In genomic region chr13:15542053-15542452, GRCm38 (mm10) we compare ENCODE assay signal across 10 mouse cellular contexts.
DNase-seq lines count a peak whose midpoint lies in the region; ATAC-seq lines count a peak whose summit lies in the region.
"Had no signal": no experiment of that assay in that cellular context is flagged by ENCODE, and none has a peak within 500 bp of the region (broad histone marks: within the 10 kb centered on the region; RNA-seq: fewer than 3 reads in every experiment).

No protein-coding gene starts in this region.

- intact Hi-C loops in heart, postnatal 25 days (cut with DNase I), result no loop called here

- whole genome bisulfite sequencing in forebrain, embryonic 14.5 days, result 2% methylated on average over 5 of the region's 5 CpGs
- 7% methylated on average over 5 of the region's 5 CpGs for WGBS in midbrain, embryonic 13.5 days

- H3K27me3 ChIP-seq in forebrain, embryonic 14.5 days (replicated peaks; ENCODE audit: control insufficient read depth, insufficient read depth, low read length), result no peaks in the 10 kb centered on the region
- H3K27me3 ChIP-seq in midbrain, embryonic 13.5 days, result no peaks in the 10 kb centered on the region

- no peaks in the 10 kb centered on the region for H3K36me3 ChIP-seq in forebrain, embryonic 14.5 days (ENCODE audit: control insufficient read depth, insufficient read depth, low read length)
- H3K36me3 ChIP-seq in midbrain, embryonic 13.5 days, result no peaks in the 10 kb centered on the region

- no peaks in the 10 kb centered on the region for H3K9me3 ChIP-seq in forebrain, embryonic 14.5 days (replicated peaks; ENCODE audit: control insufficient read depth, low read length)
- no peaks in the 10 kb centered on the region for H3K9me3 ChIP-seq in midbrain, embryonic 13.5 days

- H3K27ac ChIP-seq in forebrain, embryonic 14.5 days (ENCODE audit: low read depth, low read length), result peak overlapping the region; percentile 83
- peak overlapping the region; percentile 76 for H3K27ac ChIP-seq in midbrain, embryonic 13.5 days

- no peak overlapping the region for H3K4me3 ChIP-seq in forebrain, embryonic 14.5 days (ENCODE audit: low read depth, low read length)
- no peak overlapping the region for H3K4me3 ChIP-seq in midbrain, embryonic 13.5 days (replicated peaks)

- peak overlapping the region; percentile 9; the same call in 1 of the 2 replicates for H3K9ac ChIP-seq in forebrain, embryonic 14.5 days (ENCODE audit: low read length)
- no peak overlapping the region for H3K9ac ChIP-seq in midbrain, embryonic 13.5 days (replicated peaks)

- peak overlapping the region; percentile 16; the same call in 1 of the 2 replicates for H3K4me2 ChIP-seq in forebrain, embryonic 14.5 days (ENCODE audit: low read length)
- H3K4me2 ChIP-seq in midbrain, embryonic 13.5 days (replicated peaks), result no peak overlapping the region

- ATAC-seq in forebrain, embryonic 14.5 days, result 0 out of 2 replicates have a peak, but pooled peaks have one; percentile 0
- peak; percentile 65 for ATAC-seq in midbrain, embryonic 13.5 days

- H3K4me1 ChIP-seq in forebrain, embryonic 14.5 days (ENCODE audit: control insufficient read depth, insufficient read depth, low read length), result peaks cover 68% of the 10 kb centered on the region
- H3K4me1 ChIP-seq in midbrain, embryonic 13.5 days (replicated peaks), result peaks cover 81% of the 10 kb centered on the region

- peak; percentile 68 for DNase-seq in heart, adult 11 months
- no peak for DNase-seq in heart, postnatal 25 days (ENCODE audit: low spot score)
- peak; percentile 33 for DNase-seq in adrenal gland, postnatal 10 days
- DNase-seq in forebrain, embryonic 14.5 days (ENCODE audit: low spot score), result no peak
- no peak for DNase-seq in cerebellum, postnatal 14 days
- DNase-seq in frontal cortex, postnatal 14 days (ENCODE audit: low spot score in 2 of 2), result no peak
- no peak for DNase-seq in cerebellum, adult 9-11 months
- DNase-seq: cerebellum, adult 18-20 months; kidney, postnatal 14 days had no signal

Comparison
In these comparisons a context has a peak if more than half of its experiments do, and no peak if none do; other contexts are left out.
1. DNase-seq: peak in heart, adult 11 months (single experiment) and adrenal gland, postnatal 10 days (single experiment); none in heart, postnatal 25 days (single experiment), forebrain, embryonic 14.5 days (single experiment), cerebellum, postnatal 14 days (0 of 2), frontal cortex, postnatal 14 days (0 of 2) and cerebellum, adult 9-11 months (single experiment).